Mouse (Mus musculus) ZHBTc4 (cell line): Measurements from ENCODE around the gene Apba2.

Experiments used
- DNase-seq: peaks from one replicate; pipeline ENCODE4 v3.0.0-alpha.2; 2011; ENCODE audit warnings: low read depth, low spot score

Apba2 gene

DNA sequence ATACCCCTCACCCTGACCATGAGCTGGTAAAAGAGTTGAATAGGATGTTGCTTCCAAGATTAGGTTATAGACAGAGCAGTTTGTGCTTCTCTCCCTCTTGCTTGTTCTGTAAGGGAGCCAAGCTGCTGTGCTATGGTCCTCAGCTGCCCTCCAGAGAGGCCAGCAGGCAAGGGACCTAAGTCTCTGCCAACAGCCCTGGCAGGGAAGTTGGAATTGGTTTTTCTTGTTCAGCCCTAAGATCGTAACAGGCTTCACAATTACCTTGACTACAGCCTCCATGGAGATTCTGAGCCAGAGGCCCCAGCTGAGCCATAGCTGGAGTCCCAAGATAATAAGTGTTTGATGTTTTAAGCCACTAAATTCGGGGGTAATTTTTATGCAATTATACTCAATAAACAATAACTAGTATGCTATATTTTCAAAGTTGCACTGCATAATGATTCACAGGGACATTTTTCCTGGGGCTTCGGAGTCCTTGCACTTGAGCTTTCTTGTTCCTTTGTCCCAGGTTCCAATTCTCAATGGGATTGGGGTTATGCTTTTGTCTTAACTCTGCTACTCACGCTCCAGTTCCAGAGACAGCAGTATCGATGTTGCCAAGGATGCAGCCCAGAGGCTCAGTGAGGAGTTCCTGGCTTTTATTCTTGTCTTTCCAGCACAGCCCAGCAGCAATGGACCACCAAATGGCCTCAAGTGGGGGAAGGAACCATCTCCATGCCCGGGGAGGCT lies 224.6 kb downstream of the Apba2 start:
- no peak for DNase-seq

DNA sequence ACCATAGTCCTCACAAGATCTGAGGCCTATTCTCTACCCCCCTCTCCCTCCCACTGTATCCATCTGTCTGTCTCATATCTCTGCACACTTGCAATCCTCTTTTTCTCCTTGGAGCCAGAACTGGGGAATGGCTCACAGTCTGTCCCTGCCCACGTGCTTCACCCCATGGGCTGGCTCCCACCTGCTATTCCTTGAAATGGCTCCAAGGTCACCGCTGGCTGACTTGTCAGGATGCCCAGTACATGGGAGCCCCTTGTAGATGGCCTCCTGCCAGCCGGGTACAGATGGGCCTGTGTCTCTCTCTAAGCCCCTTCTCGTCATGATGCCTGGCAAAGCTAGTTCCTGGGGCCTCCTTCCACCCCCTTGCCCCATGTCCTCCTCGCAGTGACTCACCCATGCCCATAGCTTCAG lies 226.7 kb downstream of the Apba2 start:
- DNase-seq: no peak

DNA sequence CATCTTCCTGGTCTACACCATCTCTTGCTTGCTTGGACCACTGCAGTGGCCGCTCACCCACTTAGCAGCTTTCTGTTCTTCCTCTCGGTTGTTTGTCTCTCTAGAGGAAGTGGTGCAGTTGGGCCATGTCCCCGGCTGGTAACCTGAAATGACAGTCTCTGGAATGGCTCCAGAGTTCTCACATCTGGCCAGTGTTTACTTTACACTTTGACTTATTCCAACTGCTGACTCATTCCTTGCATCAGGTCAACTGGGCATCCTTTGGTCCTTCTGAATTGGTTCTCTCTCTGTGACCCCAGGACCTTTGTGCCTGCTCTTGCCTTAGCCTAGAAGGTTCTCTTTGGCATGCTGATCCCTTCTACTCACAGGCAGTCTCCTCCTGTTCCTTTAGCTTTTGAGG lies 227.3 kb downstream of the Apba2 start:
- DNase-seq: no peak

DNA sequence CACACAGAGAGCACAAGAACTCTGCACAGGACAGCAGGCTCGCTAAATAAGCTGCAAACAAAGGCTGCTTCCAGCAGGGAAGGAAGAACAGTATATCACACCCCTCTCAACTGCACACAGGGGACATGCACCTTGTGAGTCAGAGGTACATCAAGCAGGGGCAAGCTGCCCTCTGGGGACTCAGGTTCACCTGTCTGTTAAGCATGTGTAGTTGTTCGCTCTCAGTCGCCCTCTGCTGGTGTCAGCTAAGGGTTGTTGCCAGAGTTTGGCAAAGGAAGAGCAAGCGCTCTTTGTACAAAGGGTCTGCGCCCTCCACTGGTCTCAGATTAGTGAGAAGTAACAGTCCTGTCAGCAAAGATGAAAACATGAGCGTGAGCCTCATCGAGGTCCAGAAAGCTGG lies 228.3 kb downstream of the Apba2 start:
- DNase-seq: peak; percentile 89

DNA sequence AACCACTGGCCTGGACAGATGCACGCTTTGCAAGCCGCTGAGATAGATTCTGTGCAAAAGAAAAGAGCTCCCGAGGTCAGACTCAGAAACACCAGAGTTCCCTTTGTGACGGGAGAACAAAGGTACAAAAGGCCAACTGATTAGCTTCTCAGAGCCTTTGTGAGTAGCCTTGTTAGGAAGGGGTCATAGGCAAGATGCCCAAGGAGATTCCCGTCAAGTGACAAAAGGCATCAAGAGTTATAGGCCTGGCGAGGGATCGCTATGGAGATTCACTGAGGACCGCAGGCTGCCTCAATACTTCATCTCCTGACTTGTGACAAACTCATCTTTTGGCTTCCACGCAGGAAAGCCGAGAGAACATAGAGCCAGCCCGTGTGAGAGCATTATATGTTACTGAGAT lies 237.6 kb downstream of the Apba2 start:
- peak; percentile 31 for DNase-seq

DNA sequence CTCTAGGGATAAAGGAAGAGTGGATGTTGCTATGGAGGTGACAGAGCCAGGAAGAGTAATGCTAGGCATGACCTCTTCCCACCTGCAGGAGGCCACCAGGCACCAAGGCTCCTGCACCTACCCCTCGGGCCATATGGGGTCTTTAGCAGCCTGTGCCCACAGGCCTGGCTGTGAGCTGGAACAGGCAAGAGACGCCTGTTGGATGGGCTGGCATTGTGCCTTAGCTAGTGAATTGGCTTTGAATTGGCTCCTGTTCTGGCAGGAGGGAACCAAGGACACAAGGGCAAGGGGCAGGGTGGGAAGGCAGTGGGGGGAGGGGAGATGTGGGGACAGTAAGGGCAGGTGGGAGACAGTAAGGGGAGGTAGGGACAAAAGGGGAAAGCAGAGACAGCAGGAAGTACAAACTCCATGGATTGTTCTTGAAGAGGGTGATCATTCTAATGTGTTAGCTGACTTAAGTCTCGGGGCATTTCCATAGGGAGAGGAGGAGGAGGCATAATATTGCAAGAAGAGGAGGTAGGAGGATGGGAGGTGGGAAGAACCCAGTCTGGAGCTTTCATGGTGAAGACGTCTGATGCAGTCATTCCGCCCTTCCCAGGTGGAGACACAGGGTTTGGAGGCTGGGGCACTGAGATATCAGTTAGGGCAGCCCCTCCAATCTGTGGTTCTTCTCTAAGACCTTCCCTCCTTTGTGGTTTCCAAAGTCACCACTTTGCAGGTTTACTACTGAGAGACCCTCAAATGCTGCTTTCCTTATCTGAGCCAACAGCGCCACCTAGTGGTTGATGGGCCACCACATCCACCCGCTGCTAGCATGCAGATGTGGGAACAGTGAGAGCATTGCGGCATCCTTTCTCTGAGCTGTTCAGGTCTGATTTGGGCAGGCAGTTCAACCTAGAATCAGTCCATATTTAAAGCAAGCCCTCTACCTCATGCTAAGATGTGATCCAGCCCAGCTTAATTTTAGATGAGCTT lies 240.1 kb downstream of the Apba2 start:
- peak; percentile 88 for DNase-seq

DNA sequence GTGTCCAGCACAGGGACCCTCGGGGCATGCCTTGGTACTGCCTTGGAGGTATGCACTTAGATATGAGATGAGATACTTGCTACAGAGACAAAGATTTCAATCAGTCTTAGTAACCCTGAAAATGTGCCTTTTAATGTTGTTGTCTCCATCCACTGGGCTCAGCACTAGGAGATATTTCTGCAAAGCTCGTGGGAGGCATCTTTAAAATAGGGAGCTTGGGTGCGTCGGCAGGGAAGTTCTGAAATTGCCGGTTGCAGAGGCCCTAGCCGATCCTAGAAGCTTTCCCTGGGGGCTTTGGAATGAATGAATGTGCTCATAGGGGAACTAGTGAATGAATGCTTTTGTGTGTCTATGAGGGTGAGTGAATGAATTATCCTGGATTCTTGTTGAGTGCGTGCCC lies 242.1 kb downstream of the Apba2 start:
- DNase-seq: no peak

DNA sequence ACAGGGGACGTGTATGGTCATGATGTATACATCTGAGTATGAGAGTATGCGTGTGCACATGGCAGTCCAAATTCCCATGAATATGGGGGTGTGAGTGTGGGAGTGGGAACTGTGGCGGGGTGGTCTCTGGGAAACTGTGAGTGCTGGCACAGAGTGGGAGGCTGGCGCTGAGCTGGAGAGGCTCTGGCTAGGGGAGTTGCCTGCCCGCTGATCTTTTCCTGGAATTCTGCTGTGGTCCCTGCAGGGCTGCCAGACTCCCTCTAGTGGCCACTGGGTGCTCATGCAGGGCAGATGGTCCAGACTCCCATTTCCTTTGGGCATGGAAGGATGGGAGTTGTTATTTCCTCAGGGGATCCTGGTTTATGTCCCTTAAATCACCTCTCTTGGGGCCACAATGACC lies 250.0 kb downstream of the Apba2 start:
- DNase-seq: peak; percentile 82

DNA sequence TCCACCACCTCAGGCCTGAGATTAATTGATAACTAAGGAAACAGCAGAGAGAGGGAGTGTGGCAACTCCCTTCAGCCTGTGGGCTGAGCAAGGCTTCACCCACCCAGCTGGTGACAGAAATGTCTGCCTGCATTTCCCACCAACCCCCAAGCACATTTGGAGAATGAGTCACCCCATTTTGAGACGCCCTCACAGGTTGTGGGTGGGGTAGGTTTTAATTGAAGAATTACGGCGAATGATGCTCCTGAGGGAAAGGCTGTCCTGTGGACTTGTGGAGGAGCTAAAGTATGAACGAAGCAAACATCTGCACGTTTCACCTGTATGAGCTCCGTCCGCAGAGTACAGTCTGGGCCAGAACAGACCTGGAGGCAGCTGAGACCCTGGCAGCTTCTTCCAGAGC lies 250.6 kb downstream of the Apba2 start:
- DNase-seq: no peak

DNA sequence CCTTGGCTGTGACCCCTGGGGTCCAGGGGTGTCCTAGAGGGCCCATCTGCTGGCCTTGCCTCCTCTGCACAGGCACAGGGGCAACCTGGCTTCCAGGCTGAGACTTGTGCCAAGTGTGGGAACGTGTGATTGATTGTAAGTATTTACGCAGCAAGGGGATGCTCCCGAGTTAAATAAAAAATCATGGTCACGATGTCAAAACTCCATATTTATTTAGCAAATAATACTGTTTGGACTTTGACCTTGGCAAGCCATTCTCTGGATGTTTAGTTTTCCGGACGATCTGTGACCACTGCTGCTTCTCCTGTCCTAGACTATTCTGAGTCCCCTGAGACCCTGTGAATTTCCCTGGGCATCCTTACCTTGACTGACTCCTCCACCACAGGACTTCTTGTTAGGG lies 252.2 kb downstream of the Apba2 start:
- DNase-seq: no peak

DNA sequence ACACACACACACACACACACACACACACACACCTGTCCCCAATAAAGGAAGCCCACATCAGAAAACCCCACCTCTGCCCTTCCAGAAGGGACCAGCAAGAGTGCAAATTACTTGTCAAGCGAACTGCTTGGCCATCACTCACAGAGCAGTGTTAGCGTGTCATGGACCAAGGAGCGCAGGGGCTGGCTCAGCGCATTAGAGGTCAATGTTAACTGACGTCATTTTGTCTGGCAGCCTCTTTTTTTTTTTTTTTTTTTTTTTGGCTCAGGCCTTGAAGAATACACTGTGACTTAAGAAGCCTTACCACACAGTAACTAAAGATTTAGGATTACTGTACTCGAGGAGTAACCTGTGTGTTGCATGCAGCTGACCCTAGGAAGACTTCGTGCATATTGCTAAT lies 252.7 kb downstream of the Apba2 start:
- DNase-seq: no peak

DNA sequence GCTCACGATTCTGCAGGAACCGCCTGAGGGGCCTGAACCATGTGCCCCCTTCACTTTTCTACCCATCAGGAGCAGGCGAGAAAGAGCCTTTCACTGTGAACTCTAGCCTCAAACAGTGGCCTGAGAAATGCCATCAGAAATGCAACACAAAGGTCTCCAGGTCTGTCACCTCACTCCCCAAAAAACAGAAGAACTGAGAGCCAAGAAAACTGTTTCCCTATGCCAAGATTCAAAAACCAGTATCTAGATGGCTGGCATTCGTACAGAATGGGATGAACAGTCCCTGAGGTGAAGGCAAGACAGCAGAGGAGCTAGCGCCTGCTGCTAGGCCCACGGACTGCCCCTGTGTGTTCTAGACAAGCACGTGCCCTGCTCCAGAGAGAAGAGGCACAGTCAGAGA lies 253.6 kb downstream of the Apba2 start:
- DNase-seq: no peak

DNA sequence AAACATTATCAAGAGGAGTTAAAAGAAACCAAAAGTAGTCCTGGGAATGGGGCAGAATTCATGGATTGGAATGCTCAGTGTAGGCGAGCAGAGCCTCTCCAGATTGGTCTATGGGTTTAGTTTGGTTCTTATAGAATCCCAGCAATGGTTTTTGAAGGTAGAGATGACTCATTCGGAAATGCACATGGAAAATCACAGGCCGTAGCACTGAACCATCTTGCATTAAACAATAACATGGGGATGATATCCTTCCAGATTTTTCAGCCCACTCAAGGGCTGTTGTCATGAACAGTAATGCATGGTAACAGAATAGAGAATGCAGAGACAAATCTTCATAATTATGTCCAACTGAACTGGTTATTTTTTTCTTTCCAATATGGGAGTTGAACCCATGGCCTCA lies 264.1 kb downstream of the Apba2 start:
- no peak for DNase-seq

DNA sequence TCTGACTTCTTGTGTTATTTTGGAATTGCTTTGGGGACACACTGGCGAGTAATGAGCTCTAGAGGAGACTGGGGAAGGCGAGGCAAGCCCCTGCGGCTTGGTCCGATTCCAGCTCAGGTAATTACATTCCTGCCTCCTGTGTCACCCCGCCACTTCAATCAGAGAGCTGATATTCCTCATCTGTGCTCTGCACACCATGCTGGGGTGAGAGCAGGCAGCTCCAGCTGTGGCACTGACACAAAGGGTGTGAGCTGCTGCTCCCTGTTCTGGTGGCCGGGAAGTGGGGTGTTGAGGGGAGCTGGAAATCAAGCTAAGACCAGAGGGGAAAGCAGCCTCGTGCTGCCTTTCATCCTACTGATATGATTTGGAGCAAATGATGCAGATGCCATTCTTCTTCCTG lies 268.3 kb downstream of the Apba2 start:
- no peak for DNase-seq

DNA sequence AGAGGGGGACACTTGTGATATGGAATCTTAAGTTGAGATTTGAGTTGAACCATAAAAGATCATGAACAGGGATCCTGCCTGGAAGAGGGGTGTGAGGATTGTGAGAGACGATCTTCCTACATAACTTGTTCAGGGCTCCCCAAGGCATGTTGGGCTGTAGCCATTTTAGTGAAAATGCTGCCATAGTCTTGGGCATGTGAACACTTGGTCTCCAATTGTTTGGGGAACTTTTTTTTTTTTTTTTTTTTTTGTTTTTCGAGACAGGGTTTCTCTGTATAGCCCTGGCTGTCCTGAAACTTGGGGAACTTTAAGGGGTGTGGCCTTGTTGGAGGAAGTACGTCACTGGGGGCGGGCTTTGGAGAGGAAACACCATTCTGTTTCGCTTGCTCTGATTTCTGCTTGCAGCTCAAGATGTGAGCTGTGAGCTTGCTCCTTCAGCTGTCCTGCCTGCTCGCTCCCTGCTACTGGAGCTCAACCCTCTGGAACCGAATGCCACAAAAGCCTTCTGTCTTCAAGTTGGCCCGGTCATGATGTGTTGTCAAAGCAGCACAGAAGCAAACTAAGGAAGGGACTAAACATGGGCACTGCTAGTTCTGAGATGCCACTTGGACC lies 269.4 kb downstream of the Apba2 start:
- peak; percentile 85 for DNase-seq

DNA sequence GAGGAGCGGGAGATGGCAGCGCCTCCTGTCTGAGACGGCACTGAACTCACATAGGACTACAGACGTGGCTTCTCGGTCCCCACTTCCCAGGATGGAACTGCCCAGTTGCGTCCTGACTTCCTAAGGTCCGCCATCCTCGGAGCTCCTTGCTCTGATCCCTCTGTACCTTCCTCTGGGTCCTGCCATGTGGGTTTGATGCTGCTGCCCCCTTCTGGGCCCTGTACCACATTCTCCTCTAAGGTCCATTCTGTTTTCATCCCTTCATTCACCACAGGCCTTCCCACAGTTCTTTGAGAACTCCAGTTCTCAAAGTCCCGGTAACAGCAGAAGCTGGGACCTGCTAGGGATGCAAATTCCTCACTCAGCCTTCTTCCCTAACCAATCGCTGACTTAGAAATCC lies 272.0 kb downstream of the Apba2 start:
- peak; percentile 48 for DNase-seq

DNA sequence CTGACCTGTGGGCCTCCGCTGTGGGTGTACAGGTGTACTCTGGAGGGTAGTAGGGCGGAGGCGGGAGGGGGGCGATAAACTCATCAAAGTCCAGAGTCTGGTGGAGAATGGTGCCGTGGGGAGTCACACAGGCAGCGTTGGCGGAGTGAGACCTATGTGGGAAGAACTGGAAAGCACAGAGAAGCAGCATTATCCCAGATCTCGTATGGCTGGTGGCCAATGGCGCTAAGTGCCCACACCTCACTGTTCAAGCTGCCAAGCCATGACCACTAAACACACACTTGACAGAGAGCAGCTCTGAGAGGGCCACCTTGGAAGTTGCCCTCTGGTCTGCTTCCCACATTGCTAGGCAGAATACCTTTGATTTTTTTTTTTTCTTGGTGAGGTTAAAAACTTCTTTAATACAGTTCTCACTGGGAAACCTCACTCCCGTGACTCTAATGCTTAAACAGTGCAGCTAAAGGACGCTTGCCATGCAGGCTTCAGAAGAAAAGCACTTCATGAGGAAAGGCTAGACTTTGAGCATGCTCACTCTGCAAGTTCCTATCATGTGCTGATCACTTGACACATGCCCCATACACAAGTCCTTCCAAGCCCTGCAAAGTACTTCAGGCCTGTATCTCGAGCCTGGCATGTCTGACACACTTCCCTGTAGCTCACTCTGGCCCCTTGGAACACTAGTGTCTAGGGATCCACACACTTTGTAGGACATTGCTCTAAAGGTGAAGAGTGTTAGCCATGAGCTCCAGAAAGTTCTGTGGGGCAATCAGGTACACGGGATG lies 275.4 kb downstream of the Apba2 start:
- no peak for DNase-seq

DNA sequence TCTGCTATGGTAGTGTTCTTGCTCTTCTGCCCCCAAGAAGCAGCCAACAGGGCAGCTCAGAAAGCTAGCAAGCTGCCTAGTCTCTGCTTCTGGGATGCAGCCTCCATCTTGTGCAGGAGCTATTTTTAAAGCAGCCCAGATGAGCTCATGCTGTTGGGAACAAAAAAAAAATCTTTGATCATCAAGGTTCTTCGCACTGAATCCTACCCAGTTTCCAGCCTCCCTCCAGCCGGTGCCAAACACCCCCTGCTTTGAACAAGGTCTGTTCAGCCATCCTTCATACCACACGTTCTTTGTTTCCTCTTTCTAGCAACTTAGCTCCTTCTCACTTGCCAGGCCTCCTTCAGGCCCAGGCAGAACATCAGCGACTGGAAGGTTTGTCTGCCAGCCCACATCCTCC lies 278.0 kb downstream of the Apba2 start:
- no peak for DNase-seq

DNA sequence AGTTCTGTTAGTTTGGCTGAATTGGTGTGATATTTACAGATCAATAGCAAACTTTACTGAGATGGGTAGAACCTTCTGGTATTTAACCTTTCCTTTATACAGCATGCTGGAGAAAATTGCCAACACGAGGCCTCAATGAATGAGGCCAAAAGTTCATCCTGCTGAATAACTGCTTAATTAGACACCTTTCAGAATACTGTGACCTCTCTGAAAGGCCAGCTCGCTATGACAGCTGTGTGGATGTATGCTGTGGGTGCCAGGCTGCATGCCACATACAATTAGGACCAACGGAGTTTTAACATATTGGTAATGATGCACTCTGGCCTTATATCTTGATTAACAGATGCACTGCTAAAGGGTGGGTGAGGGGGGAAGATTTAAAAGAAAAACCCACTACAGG lies 283.5 kb downstream of the Apba2 start:
- DNase-seq: no peak

DNA sequence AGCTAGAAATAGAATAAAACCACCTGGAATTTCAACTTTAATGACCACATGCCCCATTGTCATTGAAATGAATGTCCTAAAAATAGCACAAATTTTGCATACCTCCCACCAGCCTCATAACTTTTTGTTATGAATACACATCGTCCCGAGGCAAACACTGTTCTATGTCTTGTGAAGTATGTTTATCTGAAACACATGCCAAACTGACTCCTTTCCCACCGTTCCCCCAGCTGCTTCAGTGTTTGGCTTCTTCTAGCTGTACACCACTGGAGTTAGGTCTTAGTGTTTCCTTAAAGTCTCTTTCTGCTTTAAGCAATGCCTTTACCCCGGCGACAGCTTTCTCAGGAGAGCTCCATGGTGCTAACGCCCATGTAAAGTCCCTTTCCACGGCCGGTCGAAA lies 289.6 kb downstream of the Apba2 start:
- DNase-seq: no peak

DNA sequence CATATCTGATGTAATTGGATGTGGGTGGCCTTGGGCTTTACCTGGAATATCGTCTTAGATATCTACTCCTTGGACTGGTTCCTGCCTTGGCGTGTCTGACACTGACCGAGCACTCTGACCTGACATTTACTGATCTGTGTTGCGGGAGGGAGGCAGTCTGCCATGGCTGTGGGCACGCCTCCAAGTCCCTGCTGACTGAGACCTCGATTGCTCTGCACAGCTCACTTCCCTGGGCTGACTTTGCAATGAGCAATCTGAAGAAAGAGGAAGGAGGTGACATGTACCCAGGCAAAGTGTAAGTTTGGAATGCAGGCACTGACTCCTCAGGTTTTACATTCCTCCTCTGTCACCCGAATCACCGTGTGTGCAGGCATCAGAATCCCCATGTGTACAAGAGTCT lies 290.5 kb downstream of the Apba2 start:
- DNase-seq: no peak

DNA sequence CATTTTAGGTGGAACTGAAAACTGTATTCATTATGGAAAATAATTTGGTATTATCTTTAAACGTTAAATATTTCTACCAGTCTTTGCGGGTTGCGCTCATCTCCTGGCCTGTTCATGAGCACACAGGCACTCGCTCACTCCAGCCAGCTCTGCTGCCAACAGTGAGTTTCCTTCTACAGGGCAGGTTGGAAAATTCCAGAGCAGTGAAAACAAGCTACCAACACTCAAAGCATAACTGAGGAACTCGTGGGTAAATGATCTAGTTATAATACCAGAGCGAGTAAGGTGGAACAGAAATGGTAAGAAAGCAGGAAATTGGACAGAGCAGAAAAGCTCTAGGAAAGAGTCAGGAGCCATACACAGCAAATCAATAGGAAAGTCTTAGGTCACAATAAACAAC lies 294.0 kb downstream of the Apba2 start:
- no peak for DNase-seq
